Mouse (Mus musculus): ENCODE measurements at regions not wholly inside any gene's neighbourhood (a gene's known extent, or its start where the extent isn't known, plus 50 kb on each side); places are given as distances from the start of the nearest gene placed in this dataset.

GRCm38 (mm10) chr3:134763264-134763936 lies 65.4 kb upstream of the Tacr3 start:
- WGBS: 64% methylated on average over 4 of the region's 4 CpGs
- no peaks in the 10 kb centered on the region for H3K36me3 ChIP-seq
- H3K27me3 ChIP-seq (replicated peaks): no peaks in the 10 kb centered on the region
- H3K9ac ChIP-seq: no peak overlapping the region
- no peaks in the 10 kb centered on the region for H3K4me1 ChIP-seq (replicated peaks)
- no peak overlapping the region for H3K4me2 ChIP-seq
- H3K9me3 ChIP-seq (replicated peaks): peaks cover 5% of the 10 kb centered on the region; the same call in 1 of the 2 replicates
- H3K4me3 ChIP-seq: no peak overlapping the region
- no peak overlapping the region for H3K27ac ChIP-seq (ENCODE audit: poor library complexity, severe bottlenecking)
- no peak for ATAC-seq (ENCODE audit: insufficient number of reproducible peaks, low FRiP score)
